8 mouse cellular contexts compared by ENCODE assay signal in genomic region chr15:93273788-93274678, GRCm38 (mm10). TPM values are rescaled to one million over a fixed set of nuclear protein-coding genes. Genes with fewer than 3 reads are reported as not detected.
DNase-seq lines count a peak whose midpoint lies in the region; ATAC-seq and TF ChIP-seq lines count a peak whose summit lies in the region.

No protein-coding gene starts in this region.

- intact Hi-C loops in gastrocnemius, adult 2 months (cut with DNase I): loop anchor here (2.0 kb wide), 1 partner anchor 63 kb away; the partner anchor contains the start of gene Yaf2

- peaks cover 58% of the 10 kb centered on the region for H3K79me2 ChIP-seq in C2C12 (ENCODE audit: control insufficient read depth, insufficient read depth)

- peak overlapping the region; percentile 92 for H3K4me2 ChIP-seq in forebrain, embryonic 13.5 days
- H3K4me2 ChIP-seq in liver, embryonic 14.5 days (ENCODE audit: low read depth): peak overlapping the region; percentile 87

- 43% methylated on average over 19 of the region's 19 CpGs for WGBS in forebrain, embryonic 13.5 days
- 37% methylated on average over 19 of the region's 19 CpGs for whole genome bisulfite sequencing in liver, embryonic 14.5 days (ENCODE audit: insufficient replicate concordance)

- DNase-seq in gastrocnemius, adult 2 months: no peak
- DNase-seq in gastrocnemius, postnatal 10 days: no peak
- DNase-seq in liver, embryonic 14.5 days (ENCODE audit: low read depth in 3 of 3, low spot score in 3 of 3): no peak
- DNase-seq in c-Kit-positive CD71-positive TER-119-positive erythroid progenitor cells, embryonic 14.5 days (ENCODE audit: low spot score): no peak
- no peak for DNase-seq in right cerebral cortex, adult 2 months (ENCODE audit: low spot score in 2 of 2)
- DNase-seq in thymus, postnatal 10 days (ENCODE audit: low spot score in 2 of 2): no peak

- peaks cover 35% of the 10 kb centered on the region for H3K4me1 ChIP-seq in forebrain, embryonic 13.5 days
- H3K4me1 ChIP-seq in liver, embryonic 14.5 days (replicated peaks; ENCODE audit: control insufficient read depth in 2 of 2, insufficient read depth in 2 of 2, low read length in 1 of 2): peaks cover 17 to 24% of the 10 kb centered on the region in 2 experiments

- peaks cover 14% of the 10 kb centered on the region for H3K36me3 ChIP-seq in C2C12 (ENCODE audit: control insufficient read depth, insufficient read depth)
- H3K36me3 ChIP-seq in forebrain, embryonic 13.5 days (ENCODE audit: poor library complexity, severe bottlenecking): peaks cover 8% of the 10 kb centered on the region; the same call in 1 of the 2 replicates
- H3K36me3 ChIP-seq in liver, embryonic 14.5 days (replicated peaks; ENCODE audit: control insufficient read depth, insufficient read depth, low read depth): no peaks in the 10 kb centered on the region

- peaks cover 53% of the 10 kb centered on the region for H3K79me3 ChIP-seq in C2C12 (ENCODE audit: low read depth)

- no peaks in the 10 kb centered on the region for H3K9me3 ChIP-seq in forebrain, embryonic 13.5 days (replicated peaks)
- no peaks in the 10 kb centered on the region for H3K9me3 ChIP-seq in liver, embryonic 14.5 days (ENCODE audit: control insufficient read depth, low read length)

- no peak for TF ChIP-seq EP300 in liver, embryonic 14.5 days (IDR thresholded peaks at IDR 0.05; ENCODE audit: low read depth)

- peak overlapping the region; percentile 93 for H3ac ChIP-seq in C2C12 (ENCODE audit: control insufficient read depth, insufficient read length, low read depth)

- no peak for TF ChIP-seq CTCF in gastrocnemius, adult 2 months (IDR thresholded peaks at IDR 0.05)
- no peak for TF ChIP-seq CTCF in C2C12 (IDR thresholded peaks at IDR 0.05; ENCODE audit: control insufficient read depth, insufficient read depth, insufficient read length)
- TF ChIP-seq CTCF in liver, embryonic 14.5 days (IDR thresholded peaks at IDR 0.05; ENCODE audit: low read depth): no peak

- peak overlapping the region; percentile 81 for H3K9ac ChIP-seq in forebrain, embryonic 13.5 days
- peak overlapping the region; percentile 89 for H3K9ac ChIP-seq in liver, embryonic 14.5 days (replicated peaks)

- no peak for ATAC-seq in forebrain, embryonic 13.5 days
- no peak for ATAC-seq in liver, embryonic 14.5 days (ENCODE audit: insufficient read depth)

- H3K4me3 ChIP-seq in gastrocnemius, adult 2 months: peak overlapping the region; percentile 97
- H3K4me3 ChIP-seq in C2C12 (ENCODE audit: insufficient read depth, poor library complexity, severe bottlenecking): peak overlapping the region; percentile 77
- H3K4me3 ChIP-seq in forebrain, embryonic 13.5 days: peak overlapping the region; percentile 74
- H3K4me3 ChIP-seq in liver, embryonic 14.5 days (ENCODE audit: insufficient read depth in 1 of 2, low read depth in 2 of 2, low read length in 2 of 2): peak overlapping the region; percentile 90

- H3K27me3 ChIP-seq in C2C12 (ENCODE audit: control insufficient read depth, insufficient read depth, insufficient read length): no peaks in the 10 kb centered on the region
- no peaks in the 10 kb centered on the region for H3K27me3 ChIP-seq in forebrain, embryonic 13.5 days
- no peaks in the 10 kb centered on the region for H3K27me3 ChIP-seq in liver, embryonic 14.5 days (ENCODE audit: control insufficient read depth, insufficient read depth, low read length)

- peak overlapping the region; percentile 95 for H3K27ac ChIP-seq in gastrocnemius, adult 2 months
- peak overlapping the region; percentile 85 for H3K27ac ChIP-seq in forebrain, embryonic 13.5 days
- no peak overlapping the region; the same call in 1 of the 2 replicates for H3K27ac ChIP-seq in liver, embryonic 14.5 days

TF ChIP-seq in C2C12, 6 proteins besides CTCF, POLR2A, EP300 and RAD21:
- TF ChIP-seq MYOD1 (IDR thresholded peaks at IDR 0.05; ENCODE audit: control insufficient read depth, insufficient read length, low read depth): no peak
- no peak for TF ChIP-seq MYOG (IDR thresholded peaks at IDR 0.05; ENCODE audit: control insufficient read depth, extremely low read depth, insufficient read length)
- no peak for TF ChIP-seq USF1 (IDR thresholded peaks at IDR 0.05; ENCODE audit: low read depth)
- no peak for TF ChIP-seq MAX (IDR thresholded peaks at IDR 0.05)
- no peak for TF ChIP-seq FOSL1 (IDR thresholded peaks at IDR 0.05; ENCODE audit: insufficient read depth, low read length, poor library complexity, severe bottlenecking)
- no peak for TF ChIP-seq CEBPB (IDR thresholded peaks at IDR 0.05; ENCODE audit: low read depth)

RNA-seq across cellular contexts. Expression of gene Gxylt1, which starts 0.9 kb away (rescaled TPM):
- 1 to 10 TPM; 5.7 to 6.9 TPM for total RNA-seq in gastrocnemius, adult 2 months (2021)
- 1 to 10 TPM; 8.4 to 9.4 TPM for total RNA-seq in gastrocnemius, postnatal 10 days (2021)
- polyA plus RNA-seq in C2C12 (2012; fragmentation: generic; extraction: Trizol): 7.7 TPM
- polyA plus RNA-seq in forebrain, embryonic 13.5 days (2015; fragmentation: Nextera tagmentation; extraction: Ambion mirVana): 12.7 and 13.1 TPM in 2 replicates
- polyA plus RNA-seq in liver, embryonic 14.5 days (2012; rRNA removed): 1.8 and 3.0 TPM in 2 replicates
- 2.8 and 2.9 TPM in 2 replicates for polyA plus RNA-seq in liver, embryonic 14.5 days (2014; fragmentation: Nextera tagmentation; extraction: Ambion mirVana)
